Mouse (Mus musculus) bone marrow macrophage, adult 2 months (primary cell): ENCODE measurements at regions not wholly inside any gene's neighbourhood (a gene's known extent, or its start where the extent isn't known, plus 50 kb on each side); places are given as distances from the start of the nearest gene placed in this dataset.

Experiments used
- H3K27ac ChIP-seq: 2 replicates; pipeline ENCODE4 v1.5.1; 2012; ENCODE audit warnings: low read depth, low read length; ENCODE audit not compliant: insufficient read depth
- H3K4me1 ChIP-seq: 2 replicates; pipeline ENCODE4 v1.6.1; 2012; ENCODE audit warnings: low read length; ENCODE audit not compliant: control insufficient read depth, insufficient read depth
- H3K4me3 ChIP-seq: 2 replicates; pipeline ENCODE4 v1.5.1; 2012; ENCODE audit warnings: mild to moderate bottlenecking, low read length, moderate library complexity; ENCODE audit not compliant: insufficient read depth
- CTCF ChIP-seq: IDR thresholded peaks from 2 replicates; pipeline ENCODE4 v1.5.1; 2012; ENCODE audit warnings: low read depth, mild to moderate bottlenecking, low read length, moderate library complexity
- POLR2A ChIP-seq: IDR thresholded peaks from 2 replicates; pipeline ENCODE4 v1.6.1; 2012; ENCODE audit warnings: mild to moderate bottlenecking, low read depth, low read length, borderline replicate concordance

- TF ChIP-seq CTCF (no peak), POLR2A (no peak)
- no peak overlapping the region for H3K4me3 ChIP-seq
- peaks cover 5% of the 10 kb centered on the region for H3K4me1 ChIP-seq
- H3K27ac ChIP-seq, result no peak overlapping the region
Observed at GRCm38 (mm10) chr13:107688972-107689371, 355.3 kb upstream of the Smim15 start.

- H3K4me3 ChIP-seq, result no peak overlapping the region
- no peaks in the 10 kb centered on the region for H3K4me1 ChIP-seq
- no peak overlapping the region for H3K27ac ChIP-seq
- no peak for TF ChIP-seq POLR2A
Observed at GRCm38 (mm10) chr13:107685231-107685630, 359.0 kb upstream of the Smim15 start.

GRCm38 (mm10) chr13:107683909-107684308, 360.3 kb upstream of the Smim15 start:
- Histone ChIP-seq H3K4me1 (no peaks in the 10 kb centered on the region), H3K4me3 (no peak overlapping the region), H3K27ac (no peak overlapping the region)
- no peak for TF ChIP-seq CTCF

- H3K4me1 ChIP-seq, result peaks cover 5% of the 10 kb centered on the region
- no peak overlapping the region for H3K4me3 ChIP-seq
- no peak overlapping the region for H3K27ac ChIP-seq
- TF ChIP-seq POLR2A (no peak), CTCF (no peak)
Observed at GRCm38 (mm10) chr13:107681719-107682118, 362.5 kb upstream of the Smim15 start.

- Histone ChIP-seq H3K4me3 (no peak overlapping the region), H3K4me1 (peaks cover 9% of the 10 kb centered on the region), H3K27ac (no peak overlapping the region)
- TF ChIP-seq CTCF (no peak), POLR2A (no peak)
Observed at GRCm38 (mm10) chr13:107678860-107679259, 365.4 kb upstream of the Smim15 start.

GRCm38 (mm10) chr13:107677091-107677470, 367.2 kb upstream of the Smim15 start:
- Histone ChIP-seq H3K27ac (peak overlapping the region; percentile 37; the same call in 1 of the 2 replicates), H3K4me3 (no peak overlapping the region), H3K4me1 (peaks cover 11% of the 10 kb centered on the region)
- TF ChIP-seq CTCF (no peak), POLR2A (no peak)

GRCm38 (mm10) chr13:107676310-107677090, 367.7 kb upstream of the Smim15 start:
- TF ChIP-seq CTCF (no peak), POLR2A (no peak)
- Histone ChIP-seq H3K27ac (peak overlapping the region; percentile 37; the same call in 1 of the 2 replicates), H3K4me1 (peaks cover 11% of the 10 kb centered on the region), H3K4me3 (no peak overlapping the region)

GRCm38 (mm10) chr13:107672166-107672565, 372.1 kb upstream of the Smim15 start:
- H3K4me1 ChIP-seq, result peaks cover 10% of the 10 kb centered on the region
- H3K4me3 ChIP-seq, result no peak overlapping the region
- TF ChIP-seq POLR2A (no peak), CTCF (no peak)
- H3K27ac ChIP-seq, result no peak overlapping the region

- Histone ChIP-seq H3K27ac (no peak overlapping the region), H3K4me1 (0 out of 2 replicates have a peak, but pooled peaks cover 2% of the 10 kb centered on the region), H3K4me3 (no peak overlapping the region)
- no peak for TF ChIP-seq POLR2A
- no peak for TF ChIP-seq CTCF
Observed at GRCm38 (mm10) chr13:107668509-107668908, 375.7 kb upstream of the Smim15 start.

GRCm38 (mm10) chr13:107665775-107666174, 378.5 kb upstream of the Smim15 start:
- TF ChIP-seq POLR2A (no peak), CTCF (no peak)
- Histone ChIP-seq H3K27ac (no peak overlapping the region), H3K4me1 (no peaks in the 10 kb centered on the region), H3K4me3 (no peak overlapping the region)
